Mouse (Mus musculus): ENCODE results near the gene Pate2. TPM values are rescaled to one million over a fixed set of nuclear protein-coding genes. Genes with fewer than 3 reads are reported as not detected.

Pate2 gene
- polyA plus RNA-seq, 1 experiment from 2014 or later, result 0.25 TPM

Other genes starting within 250 kb of the Pate2 start
- 0.36 and 0.53 TPM in 2 replicates for gene Cdon, start 149.2 kb upstream of the Pate2 start, polyA plus RNA-seq (2015; fragmentation: Nextera tagmentation; extraction: Ambion mirVana)
- not detected in 2 replicates for gene Gm1113, start 52.0 kb upstream of the Pate2 start, polyA plus RNA-seq (2015; fragmentation: Nextera tagmentation; extraction: Ambion mirVana)
- 0.39 and 0.42 TPM in 2 replicates for gene Ddx25, start 11.8 kb upstream of the Pate2 start, polyA plus RNA-seq (2015; fragmentation: Nextera tagmentation; extraction: Ambion mirVana)
- 9.3 and 11.4 TPM in 2 replicates for gene Pus3, start 11.7 kb upstream of the Pate2 start, polyA plus RNA-seq (2015; fragmentation: Nextera tagmentation; extraction: Ambion mirVana)
- gene Hyls1, start 114 bp downstream of the Pate2 start, polyA plus RNA-seq (2015; fragmentation: Nextera tagmentation; extraction: Ambion mirVana), result 9.8 and 11.9 TPM in 2 replicates
- gene Pate4, start 41.7 kb downstream of the Pate2 start, polyA plus RNA-seq (2015; fragmentation: Nextera tagmentation; extraction: Ambion mirVana), result not detected in 2 replicates
- not detected in 2 replicates for gene Pate3, start 77.9 kb downstream of the Pate2 start, polyA plus RNA-seq (2015; fragmentation: Nextera tagmentation; extraction: Ambion mirVana)
- gene Pate1, start 117.1 kb downstream of the Pate2 start, polyA plus RNA-seq (2015; fragmentation: Nextera tagmentation; extraction: Ambion mirVana), result not detected in 2 replicates
- gene Gm17677, start 170.8 kb downstream of the Pate2 start, polyA plus RNA-seq (2015; fragmentation: Nextera tagmentation; extraction: Ambion mirVana), result not detected in 2 replicates
- not detected in 2 replicates for gene Gm17727, start 207.8 kb downstream of the Pate2 start, polyA plus RNA-seq (2015; fragmentation: Nextera tagmentation; extraction: Ambion mirVana)
- gene Gm27235, start 219.8 kb downstream of the Pate2 start, polyA plus RNA-seq (2015; fragmentation: Nextera tagmentation; extraction: Ambion mirVana), result not detected in 2 replicates
- gene D730048I06Rik, start 219.8 kb downstream of the Pate2 start, polyA plus RNA-seq (2015; fragmentation: Nextera tagmentation; extraction: Ambion mirVana), result not detected in 2 replicates